Mouse (Mus musculus): Measurements from ENCODE around the gene Cd34.
A peak's percentile ranks its signal among the peaks of the same experiment; 100 is the strongest.

Gene Cd34

DNA sequence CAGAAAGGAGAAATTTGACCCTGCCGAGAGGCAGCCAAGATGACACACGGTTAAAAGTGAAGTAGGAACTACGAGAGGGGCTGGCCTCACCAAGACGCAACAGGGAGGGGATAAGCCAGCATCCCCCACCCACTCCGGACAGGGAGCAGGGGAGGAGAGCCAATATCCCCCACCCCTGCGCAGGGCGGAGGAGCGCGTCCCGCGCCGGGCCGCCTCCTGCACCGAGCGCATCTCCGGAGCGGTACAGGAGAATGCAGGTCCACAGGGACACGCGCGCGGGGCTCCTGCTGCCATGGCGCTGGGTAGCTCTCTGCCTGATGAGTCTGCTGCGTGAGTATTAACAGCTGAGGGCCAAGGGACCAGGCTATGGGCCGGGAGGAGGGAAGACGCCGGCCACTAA, at the start of gene Cd34:
Cd34 (plus strand) TSS at position 105 of the 400 bp plus-strand sequence.
- peak; percentile 38 for DNase-seq

DNA sequence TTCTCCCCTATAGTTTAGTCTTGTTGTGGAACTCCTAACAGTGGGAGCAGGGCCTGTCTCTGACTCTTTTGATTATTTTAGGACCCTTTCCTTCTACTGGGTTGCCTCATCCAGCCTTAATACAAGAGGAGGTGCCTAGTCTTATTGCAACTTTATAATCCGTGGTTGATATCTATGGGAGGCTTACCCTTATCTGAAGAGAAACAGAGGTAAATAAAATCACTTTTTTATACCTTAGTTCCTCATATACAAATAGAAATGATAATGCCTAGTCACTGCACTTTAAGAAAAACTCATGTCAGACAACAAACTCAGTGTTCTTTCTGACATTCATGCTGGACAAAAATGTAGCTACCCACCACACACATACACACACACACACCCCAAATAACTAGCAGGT, 44.1 kb upstream of the Cd34 start:
- DNase-seq, result no peak

DNA sequence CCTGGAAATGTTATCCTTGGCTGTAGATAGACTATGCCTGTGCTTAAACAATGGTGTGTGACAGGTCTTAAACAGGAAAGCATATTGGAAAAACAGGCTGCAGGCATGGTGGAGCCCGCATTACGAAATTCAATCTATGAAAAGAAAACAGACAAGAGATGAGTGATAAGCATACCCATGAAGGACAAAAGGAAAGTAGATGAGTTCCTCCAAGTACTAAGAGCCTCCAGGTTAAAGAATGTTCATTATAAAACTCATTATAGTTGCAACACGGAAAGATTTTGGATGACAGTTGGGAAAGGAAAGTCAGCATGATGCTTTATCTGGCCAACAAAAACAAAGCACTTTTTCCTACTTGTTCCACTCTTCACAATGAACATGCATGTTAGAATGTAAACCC, 43.3 kb upstream of the Cd34 start:
- no peak for DNase-seq

DNA sequence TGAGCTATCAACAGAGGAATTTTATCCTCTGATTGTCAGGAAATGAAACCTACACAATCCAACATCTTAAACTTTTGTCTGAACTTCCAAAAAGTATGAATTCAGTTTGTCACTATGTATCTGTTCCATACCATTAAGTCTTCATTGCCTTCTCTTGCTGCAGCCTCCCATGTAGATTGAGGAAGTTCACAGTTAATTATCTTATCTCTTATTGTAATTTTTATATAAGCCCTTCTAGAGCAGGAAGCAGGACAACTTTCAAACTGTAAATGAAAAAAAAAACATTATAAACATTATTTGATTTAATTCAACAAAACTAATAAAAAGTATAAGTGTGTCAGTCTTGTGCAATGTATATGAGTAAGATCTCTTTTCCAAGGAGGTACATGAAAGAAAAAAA, 37.5 kb upstream of the Cd34 start:
- DNase-seq, result no peak

DNA sequence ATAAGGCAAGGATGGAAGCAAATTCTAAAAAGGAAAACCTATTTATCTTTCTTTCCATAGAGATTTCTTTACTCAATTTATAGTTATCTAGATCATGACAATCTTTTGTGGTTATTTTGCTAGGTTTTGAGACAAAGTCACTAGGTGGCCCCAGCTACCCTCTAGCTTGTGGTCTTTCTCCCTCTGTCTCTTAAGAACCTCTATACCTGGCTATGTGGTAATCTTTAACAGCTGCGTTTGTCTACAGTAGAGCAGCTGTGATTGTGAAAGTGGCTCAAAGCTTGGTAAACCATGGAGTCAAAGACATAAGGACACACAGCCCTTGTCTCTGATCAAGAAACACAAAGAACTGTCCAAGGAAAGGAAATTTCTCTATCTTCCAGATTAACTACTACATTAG, 36.8 kb upstream of the Cd34 start:
- no peak for DNase-seq

DNA sequence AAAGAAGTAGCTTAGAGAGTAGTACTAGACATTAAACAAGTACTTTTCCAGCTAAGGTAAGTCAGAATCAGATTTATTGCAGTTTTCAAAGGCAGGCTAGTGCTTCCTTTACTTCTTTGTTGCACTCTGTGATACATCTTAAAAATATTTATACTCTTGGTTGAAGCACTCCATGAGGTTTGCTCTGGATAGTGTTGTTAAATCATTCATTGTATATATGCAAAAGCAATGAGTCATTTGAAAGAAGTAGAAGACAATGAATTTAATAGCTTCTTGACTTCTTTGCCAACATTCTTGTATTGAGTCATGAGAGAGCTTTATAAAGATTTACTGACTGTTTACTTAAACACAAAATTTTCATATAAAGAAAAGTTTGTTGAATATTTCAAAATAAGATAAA, 29.7 kb upstream of the Cd34 start:
- no peak for DNase-seq

DNA sequence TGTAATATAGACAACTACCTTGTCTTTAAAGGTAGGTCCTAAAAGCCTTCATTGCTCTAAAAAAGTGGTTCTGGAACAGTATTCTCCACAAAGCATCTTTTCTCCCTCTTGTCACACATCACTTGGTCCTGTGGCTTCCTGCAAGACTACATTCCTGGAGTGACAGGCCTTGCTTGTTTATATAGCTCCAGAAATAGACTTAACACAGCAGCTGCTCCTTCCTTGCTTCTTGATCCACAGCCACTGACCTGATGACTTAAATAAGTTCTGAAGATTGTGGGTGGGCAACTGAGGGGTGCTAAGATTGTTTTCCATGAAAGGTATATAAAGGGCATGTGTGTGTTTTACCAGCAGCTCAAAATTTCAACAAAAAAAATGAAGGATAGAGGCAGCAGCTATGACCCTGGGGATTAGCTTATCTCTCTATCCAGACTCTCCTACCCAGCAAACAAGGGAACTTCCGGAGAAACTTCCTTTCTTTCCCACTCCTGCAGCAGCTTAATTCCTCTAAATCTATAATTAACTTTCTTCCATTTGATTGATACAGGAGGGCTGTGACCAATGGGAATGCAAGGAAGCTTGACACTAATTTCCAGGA, 12.8 kb upstream of the Cd34 start:
- no peak for DNase-seq

DNA sequence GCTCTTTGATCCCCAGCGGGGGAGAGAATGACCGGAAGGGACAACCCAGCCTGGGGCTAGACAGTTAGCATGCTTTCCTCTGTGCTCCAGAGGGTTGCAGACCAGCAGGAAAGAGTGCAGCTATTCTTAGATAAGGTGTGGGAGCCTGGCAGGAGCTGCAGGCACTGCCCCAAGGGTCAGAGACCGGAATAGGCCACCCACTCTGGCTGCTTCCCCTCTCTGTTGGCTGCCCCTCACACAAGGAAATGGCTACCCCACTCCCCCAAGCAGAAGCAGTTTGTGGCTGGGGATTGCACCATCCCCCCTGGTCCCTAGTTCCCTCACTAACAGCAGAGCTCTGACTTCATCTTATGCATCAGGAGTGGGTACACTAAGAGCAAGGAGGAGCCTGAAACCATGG, 10.7 kb upstream of the Cd34 start:
- no peak for DNase-seq

DNA sequence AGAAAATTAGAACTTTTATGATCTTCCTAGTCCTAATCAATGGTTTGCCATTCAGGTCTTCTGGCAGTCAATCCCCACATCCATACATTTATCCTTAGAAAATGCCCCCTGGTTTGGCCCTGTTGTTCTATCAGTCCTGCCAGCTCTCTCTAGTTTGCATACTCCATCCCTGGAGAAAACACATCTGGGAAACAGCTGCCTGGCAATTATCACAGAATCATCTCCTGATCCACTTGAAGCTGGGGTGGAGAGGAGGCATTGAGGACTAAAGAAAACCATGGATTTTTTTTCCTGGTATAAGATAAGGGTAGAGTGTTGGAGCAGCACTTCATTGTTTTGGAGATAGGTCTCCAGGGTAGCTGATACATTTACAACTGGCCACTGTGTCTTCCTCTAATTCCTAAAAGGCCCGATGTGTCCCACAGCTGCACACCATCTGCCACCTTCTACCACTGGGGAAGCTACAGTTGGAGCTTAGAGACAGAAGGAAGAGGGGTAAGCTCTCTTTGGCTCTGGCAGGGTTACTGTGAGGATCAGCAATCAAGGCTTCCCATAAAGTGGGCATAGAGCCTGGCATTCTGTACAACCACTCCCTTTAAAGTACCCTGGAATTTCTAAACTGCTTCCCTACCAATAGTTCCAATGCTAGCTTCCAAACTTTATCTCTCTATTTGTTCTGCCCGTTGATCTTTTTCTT, 9.2 kb upstream of the Cd34 start:
- no peak for DNase-seq

DNA sequence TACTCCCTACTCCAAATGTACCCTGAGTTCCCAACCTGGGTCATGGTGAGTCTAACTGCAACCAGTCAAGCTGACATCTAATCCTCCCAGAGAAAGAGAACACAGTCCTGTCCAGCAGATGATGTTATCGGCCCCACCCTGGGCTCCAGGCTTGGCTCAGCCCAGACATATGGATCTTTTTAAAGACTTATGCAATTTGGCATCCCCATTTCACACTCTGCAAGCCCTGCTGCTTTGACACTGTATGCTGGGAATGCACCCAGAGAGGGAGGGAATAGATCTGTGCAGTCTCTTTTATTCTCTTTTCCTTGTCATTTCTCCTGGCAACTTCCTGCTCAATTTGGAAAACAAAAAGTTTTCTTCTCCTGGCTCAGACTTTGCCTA, 8.7 kb upstream of the Cd34 start:
- DNase-seq, result no peak

DNA sequence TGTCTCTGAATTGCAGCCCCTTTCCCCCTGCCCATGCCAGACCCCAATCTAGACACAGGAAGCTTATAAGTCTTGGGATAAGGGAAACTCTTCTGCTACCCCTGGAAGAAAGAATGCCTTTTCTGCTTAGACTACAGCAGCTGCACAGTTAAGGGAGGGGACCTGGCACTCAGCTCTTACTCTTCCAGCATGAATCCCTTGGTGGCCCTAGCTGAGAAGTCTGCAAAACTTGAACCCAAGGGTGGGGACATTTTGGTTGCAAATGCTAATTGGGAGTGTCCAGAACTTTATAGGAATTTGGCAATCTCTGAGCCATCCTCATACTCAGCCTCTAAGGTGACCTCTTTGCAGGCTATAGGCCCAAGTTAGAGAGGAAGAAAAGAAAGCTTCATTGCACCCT, 7.9 kb upstream of the Cd34 start:
- DNase-seq, result no peak

DNA sequence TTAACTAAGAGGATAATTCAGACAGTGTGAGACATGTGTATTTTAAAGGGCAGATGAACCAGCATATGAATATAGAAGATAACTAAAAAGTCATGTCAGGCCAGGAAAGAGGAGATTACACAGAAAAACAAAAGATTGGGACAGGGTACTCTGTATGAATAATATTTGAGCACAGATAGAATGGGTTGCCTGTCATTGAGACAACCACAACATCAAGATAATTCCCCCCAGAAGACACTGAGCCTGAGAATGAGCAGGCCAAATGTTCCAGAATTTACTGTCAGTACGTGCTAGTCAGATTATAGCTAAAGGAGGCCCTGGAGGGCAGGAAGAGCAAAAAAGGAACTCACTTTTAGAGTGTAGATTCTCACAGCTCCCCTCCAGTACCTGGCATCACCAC, 3.3 kb upstream of the Cd34 start:
- DNase-seq, result no peak

DNA sequence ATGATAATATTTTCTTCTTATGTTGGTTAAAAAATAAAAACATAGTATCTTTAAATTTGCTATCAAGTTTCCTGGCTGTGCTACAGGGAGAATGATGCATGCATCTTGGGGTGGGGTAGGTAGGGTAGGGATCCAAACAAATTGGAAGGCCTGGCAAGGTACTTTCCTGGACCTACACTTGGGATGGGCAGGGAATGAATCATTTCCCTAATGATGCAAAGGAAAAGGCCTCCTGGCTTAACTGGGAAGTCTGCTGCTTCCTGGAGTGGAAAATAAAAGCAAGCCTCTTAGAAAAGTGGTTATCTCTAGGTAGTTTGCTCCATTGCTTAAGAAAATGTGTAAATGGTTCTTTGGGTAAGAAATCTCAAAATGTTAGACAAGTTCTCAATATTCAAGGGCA, 2.9 kb downstream of the Cd34 start:
- DNase-seq, result no peak

DNA sequence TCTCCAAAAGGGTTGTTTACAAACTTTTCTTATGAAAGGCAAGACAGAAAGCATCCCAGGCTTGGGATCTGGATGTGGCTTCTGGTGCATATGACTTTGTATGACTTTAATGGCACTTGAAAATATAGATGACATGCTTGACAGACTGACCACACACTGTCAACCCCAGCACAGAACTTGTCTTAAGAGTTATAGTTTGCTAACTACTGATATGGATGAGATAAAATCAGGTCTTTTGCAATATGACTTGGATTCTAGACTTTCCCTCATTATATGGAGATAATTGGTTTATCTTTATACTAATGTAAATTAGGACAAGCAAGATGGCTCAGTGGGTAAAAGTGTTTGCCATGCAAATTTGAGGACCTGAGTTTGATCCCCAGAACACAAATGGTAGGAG, 4.3 kb downstream of the Cd34 start:
- no peak for DNase-seq

DNA sequence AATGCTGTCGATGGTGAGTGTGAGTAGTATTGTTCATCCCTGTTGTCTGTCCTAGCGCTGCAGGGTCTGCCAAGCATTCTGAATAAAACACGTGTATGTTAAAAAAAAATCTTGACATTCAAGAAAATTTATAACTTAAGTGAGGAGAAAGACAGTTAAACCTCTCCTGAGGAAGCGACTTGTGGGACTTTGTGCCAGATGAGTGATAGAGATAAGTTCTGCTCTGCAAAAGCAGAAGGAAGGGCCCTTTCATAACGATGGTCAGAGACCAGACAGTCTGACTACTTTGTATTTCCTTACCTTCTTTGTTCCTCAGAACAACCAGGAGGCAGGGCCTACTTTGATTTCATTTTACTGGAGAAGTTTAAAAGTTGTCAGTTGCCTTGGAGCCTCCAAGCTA, 4.9 kb downstream of the Cd34 start:
- DNase-seq, result no peak

DNA sequence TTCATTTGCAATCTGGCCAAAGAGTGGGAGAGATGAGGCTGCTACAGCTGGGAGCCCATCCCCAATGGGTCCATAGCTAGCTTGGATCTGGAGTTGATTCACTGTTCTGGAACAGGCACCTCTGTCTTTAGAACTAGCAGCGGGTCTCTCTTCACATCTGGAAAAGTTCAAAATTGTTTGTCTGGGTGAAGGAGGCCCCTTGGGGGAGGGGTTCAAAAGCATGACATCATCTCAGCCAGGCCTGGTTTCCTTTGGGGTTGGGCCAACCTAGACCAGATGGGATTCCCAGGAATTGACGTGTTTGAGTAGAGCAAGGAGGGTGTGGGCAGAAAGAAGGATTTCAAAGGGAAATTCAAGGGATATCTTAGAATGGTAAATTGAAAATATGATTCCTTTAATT, 6.8 kb downstream of the Cd34 start:
- DNase-seq, result no peak

DNA sequence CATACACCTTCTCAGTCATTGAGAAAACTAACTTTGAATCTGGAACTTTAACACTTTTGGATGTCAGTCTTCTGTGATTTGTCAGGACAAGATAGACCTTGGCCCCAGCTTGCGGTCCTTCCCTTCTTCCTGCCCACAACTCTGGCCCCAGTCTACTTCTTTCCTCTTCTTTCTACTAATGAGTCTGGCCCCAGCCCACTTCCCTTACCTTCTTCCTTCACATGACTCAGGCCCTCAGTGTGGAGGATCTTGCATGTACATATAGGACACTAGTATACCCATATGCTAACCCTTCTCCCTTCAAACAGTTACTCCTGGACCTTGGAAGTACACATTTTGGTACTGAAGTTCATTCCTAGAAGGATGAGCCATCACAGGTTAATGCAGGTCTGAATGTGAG, 7.8 kb downstream of the Cd34 start:
- DNase-seq, result no peak

DNA sequence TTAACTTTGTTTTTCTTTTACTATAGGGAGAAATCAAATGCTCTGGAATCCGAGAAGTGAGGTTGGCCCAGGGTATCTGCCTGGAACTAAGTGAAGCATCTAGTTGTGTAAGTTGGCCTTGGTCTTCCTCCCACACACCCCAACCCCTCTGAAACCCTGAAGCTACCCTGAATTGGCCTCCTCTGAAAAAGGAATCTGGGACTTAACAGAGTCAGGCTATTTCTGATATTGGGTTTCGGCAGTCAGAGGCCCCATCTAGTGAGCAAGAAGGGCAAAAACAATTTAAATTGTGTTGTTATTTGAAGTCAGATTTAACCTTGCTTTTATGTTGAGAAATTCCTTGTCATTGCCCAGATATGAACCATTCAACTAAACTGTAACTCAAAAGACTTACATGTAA, 12.3 kb downstream of the Cd34 start:
- DNase-seq, result no peak

DNA sequence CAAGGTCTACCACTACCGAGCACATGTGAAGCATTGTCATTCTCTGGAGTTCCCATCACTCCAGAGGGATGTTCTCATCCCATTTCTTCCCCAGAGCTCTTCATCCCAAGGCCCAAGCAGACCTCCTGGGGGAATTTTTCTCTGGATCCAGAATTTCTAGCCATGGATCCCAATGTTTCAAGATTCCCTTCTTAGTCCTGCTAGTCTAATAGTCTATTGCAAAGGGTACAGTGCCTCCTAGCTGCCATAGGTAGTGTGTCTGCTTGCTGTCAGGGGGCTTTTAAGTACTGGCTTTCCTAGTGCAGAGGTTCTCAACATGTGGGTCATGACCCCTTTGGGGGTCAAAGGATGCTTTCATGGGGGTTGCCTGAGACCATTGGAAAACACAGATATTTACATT, 14.3 kb downstream of the Cd34 start:
- DNase-seq, result no peak

DNA sequence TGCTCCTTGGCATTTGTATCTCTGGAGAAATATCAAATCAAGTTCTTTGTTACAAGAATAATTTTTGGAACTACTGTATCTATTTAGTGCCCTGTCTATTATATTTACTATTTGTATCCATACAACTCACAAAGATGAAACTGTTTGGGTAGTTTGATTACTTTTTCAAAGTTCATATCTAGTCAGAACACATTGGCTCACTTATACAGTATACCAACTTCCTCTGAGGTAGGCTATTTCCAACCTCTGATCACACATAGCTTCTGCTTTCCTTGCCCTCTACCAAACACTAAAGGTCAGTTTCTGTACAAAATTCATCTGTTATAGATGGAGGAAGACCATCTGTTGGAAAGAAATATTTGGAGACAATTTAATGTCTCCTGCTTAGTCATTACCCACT, 16.1 kb downstream of the Cd34 start:
- DNase-seq, result no peak

DNA sequence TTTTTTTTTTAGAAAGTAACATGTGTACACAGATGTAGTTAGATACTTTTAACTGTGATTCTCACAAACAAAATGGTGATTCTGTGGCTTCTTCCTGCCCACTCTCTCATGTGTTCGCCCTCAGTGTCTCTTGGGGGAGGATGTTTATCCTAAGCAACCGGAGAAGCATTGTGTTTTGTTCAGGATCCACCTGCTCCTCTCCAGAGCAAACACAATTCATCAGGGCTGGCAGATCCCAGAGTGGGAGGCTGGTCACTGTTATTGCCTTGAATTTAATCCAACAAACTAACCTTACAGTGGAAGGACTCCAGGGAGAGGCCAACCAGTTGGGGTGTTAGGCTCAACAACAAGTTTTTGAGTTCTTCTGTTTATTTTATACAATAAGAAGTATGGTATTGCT, 17.1 kb downstream of the Cd34 start:
- no peak for DNase-seq

DNA sequence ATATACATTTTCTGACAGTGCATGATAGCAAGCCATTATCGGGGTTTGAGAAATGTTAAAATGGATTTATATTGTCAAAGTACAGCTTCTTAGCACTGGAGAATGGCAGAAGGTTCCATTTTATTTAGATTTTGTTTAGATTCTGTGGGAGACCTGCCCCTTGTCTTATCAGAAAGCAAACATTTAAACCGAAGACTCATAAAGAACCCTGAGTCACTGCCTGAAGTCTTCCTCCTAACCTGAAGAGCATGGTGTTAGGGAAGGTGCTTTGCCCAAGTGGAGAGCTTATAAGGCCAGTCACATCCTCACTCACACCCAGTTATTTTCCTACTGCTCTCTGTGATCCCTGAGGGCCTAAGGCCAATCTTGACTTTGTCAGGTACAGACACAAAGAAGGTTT, 18.4 kb downstream of the Cd34 start:
- no peak for DNase-seq

DNA sequence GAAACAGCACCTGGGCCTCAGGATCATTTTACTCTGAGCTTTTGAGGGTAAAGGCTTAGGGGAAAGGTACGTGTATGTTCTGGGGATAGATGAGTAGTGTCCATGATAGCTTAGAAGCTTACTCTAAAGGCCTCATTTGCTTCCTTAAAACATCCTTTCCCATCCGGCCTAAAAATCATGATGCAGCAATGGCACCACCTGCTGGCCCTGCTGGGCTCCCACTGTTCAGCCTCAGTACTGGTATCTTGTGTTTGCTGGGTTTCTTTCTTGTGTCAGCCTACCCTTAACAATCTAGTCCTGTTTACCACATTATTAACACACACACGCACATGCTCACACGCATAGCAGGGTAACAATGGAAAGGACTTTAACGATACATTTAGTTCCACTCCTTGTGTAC, 23.6 kb downstream of the Cd34 start:
- peak; percentile 75 for DNase-seq

DNA sequence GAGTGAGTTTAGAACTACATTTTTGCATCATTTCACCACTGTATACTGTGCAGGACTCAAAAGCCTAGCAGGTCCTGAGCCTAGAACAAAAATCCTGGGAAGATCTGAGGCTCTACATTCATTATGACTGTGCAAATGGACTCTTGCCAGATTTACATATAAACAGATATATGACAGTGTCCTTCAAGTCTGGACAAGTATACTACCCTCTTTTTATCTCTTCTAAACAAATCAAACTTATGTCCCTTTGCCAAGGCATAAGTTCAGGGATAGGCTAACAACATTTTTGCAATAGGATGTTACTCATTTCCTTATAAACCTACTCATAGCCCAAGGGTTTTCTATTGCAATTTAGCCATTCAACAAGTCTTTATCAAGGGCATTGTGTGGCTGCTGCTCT, 24.1 kb downstream of the Cd34 start:
- DNase-seq, result no peak

DNA sequence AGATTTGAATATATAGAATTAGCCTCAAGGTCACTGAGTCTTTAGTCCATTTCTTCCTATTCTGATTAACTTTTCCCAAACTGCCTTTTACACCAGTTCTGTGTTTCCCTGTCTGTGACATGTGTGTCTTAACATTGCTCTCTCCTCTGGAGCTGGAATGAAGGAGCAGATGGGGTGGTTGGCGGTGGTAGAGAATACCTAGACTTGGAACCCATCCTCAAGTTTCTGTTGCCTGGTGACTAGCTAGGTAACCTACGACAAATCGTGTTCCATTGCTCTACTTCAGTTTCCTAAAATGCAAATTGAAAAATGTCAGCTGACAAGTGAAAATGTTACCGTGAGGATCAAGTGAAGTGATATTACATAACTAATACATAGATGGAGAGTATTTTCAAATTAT, 33.4 kb downstream of the Cd34 start:
- no peak for DNase-seq

DNA sequence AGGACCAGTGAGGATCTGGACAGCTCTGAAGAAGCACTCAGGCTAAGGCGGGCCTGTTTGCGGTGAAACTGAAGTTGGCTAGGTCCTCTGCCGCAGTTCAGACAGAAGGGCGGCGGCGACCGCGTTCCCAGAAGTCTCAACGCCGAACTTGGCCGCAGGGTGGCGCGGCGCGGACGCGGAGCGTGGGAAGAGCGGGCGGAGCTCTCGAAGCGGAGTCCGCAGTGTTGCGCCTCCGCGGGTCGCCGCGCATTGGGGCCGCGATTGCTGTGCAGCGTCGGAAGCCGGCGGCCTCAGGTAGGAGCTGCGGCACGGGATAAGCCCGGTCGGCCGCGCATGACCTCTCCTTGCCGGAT, 37.5 kb downstream of the Cd34 start:
- DNase-seq, result peak; percentile 92

Measured in right cerebral cortex, postnatal 14 days (tissue).